Mouse (Mus musculus): ENCODE data around the gene Cyp2d34.

DNA sequence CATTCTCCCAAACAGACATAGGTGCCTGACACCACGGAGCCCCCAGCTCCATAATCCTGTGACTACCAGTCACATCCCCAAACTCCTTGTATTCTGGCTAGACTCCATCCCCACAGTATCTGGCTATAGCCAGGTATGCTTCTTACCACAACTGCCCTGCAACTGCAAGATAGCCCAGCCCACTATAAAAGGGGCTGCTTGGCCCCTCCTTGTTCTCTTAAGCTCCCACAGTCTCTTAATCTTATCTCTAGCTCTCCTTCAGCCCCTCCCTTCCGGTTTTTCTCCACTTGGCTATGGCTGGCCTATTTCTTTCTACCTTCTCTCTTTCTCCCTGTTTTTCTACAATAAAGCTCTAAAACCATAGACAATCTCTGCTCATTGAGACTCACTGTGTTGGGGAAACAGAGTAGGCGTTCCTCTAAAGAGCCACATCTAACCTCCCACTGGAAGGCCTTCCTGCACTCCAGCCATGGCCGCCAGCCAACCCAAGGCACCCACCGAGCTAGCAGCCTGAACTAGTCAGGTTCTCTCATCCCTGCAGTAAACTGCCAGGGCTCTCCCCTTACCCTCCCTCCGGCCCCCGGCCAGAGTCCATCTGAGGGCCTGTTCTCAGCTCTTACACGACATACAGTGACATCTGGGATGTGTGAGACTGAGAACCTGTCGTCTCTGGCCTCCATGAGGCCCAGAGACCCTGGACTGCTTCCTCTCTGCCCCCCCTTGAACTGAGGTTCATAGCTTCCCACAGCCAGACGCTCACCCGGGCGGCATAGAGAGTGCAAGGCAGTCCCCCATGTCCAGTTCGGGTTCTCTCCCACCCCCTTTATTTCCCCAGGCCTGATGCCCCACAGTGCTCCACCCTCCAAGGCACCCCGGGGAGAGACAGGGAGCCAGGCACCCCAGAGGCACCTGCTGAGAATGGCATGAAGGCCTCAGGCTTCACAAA is 16.7 kb upstream of the Cyp2d34 start:
- TF ChIP-seq EP300 (IDR thresholded peaks at IDR 0.05; ENCODE audit: insufficient read depth, low read depth, low read length) (no peak), POLR2A (IDR thresholded peaks at IDR 0.05; ENCODE audit: insufficient read depth, low read depth, low read length) (no peak)
